Mouse (Mus musculus): ENCODE data around the gene Fmnl2. TPM values are rescaled to one million over a fixed set of nuclear protein-coding genes. Genes with fewer than 3 reads are reported as not detected.
A peak's percentile ranks its signal among the peaks of the same experiment; 100 is the strongest.

Fmnl2 gene
- polyA plus RNA-seq, 1 experiment from 2014 or later, result 15.1 TPM

- 91% methylated on average over 3 of the region's 3 CpGs for WGBS
- Histone ChIP-seq H3K9me3 (replicated peaks) (no peaks in the 10 kb centered on the region), H3K4me3 (no peak overlapping the region), H3K27ac (no peak overlapping the region), H3K4me1 (peaks cover 17% of the 10 kb centered on the region), H3K9ac (no peak overlapping the region), H3K27me3 (no peaks in the 10 kb centered on the region), H3K4me2 (replicated peaks) (no peak overlapping the region), H3K36me3 (no peaks in the 10 kb centered on the region)
- ATAC-seq (ENCODE audit: low FRiP score), result no peak
Observed at GRCm38 (mm10) chr2:52896995-52897394, 39.3 kb downstream of the Fmnl2 start.

DNA sequence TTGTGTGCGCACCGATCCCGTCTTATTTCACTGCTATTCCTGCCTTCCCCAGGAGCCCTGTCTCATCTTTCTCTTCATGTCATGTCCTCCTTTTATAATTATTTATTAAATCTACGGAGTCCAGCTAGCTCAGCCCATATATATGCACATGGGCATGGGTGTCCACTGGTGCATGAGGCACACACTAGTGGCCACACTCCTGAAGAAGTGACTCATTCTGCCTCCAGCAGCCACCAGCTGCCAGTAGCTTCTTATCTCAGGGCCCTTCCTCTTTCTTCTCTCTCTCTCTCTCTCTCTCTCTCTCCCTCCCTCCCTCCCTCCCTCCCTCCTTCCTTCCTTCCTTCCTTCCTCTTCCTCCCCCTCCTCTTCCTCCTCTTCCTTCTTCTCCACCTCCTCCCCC lies 43.1 kb downstream of the Fmnl2 start:
- ATAC-seq (ENCODE audit: low FRiP score), result no peak
- Histone ChIP-seq H3K9ac (no peak overlapping the region), H3K4me2 (replicated peaks) (no peak overlapping the region), H3K27me3 (no peaks in the 10 kb centered on the region), H3K4me1 (peaks cover 21% of the 10 kb centered on the region), H3K9me3 (replicated peaks) (no peaks in the 10 kb centered on the region), H3K27ac (no peak overlapping the region), H3K36me3 (no peaks in the 10 kb centered on the region), H3K4me3 (no peak overlapping the region)
- WGBS, result 88% methylated on average over 4 of the region's 4 CpGs

- Histone ChIP-seq H3K4me3 (no peak overlapping the region), H3K27me3 (no peaks in the 10 kb centered on the region), H3K36me3 (no peaks in the 10 kb centered on the region), H3K9ac (no peak overlapping the region), H3K27ac (no peak overlapping the region), H3K4me2 (replicated peaks) (no peak overlapping the region), H3K4me1 (peaks cover 19% of the 10 kb centered on the region), H3K9me3 (replicated peaks) (no peaks in the 10 kb centered on the region)
- no peak for ATAC-seq (ENCODE audit: low FRiP score)
- 80% methylated on average over 6 of the region's 6 CpGs for WGBS
Observed at GRCm38 (mm10) chr2:52901300-52902013, 43.8 kb downstream of the Fmnl2 start.

GRCm38 (mm10) chr2:52902456-52902855 lies 44.8 kb downstream of the Fmnl2 start:
- Histone ChIP-seq H3K4me3 (no peak overlapping the region), H3K27ac (no peak overlapping the region), H3K27me3 (no peaks in the 10 kb centered on the region), H3K9me3 (replicated peaks) (no peaks in the 10 kb centered on the region), H3K36me3 (no peaks in the 10 kb centered on the region), H3K4me1 (peaks cover 21% of the 10 kb centered on the region), H3K4me2 (replicated peaks) (no peak overlapping the region), H3K9ac (no peak overlapping the region)
- WGBS, result 78% methylated on average over 3 of the region's 3 CpGs
- no peak for ATAC-seq (ENCODE audit: low FRiP score)

GRCm38 (mm10) chr2:52903228-52903963 lies 45.7 kb downstream of the Fmnl2 start:
- Histone ChIP-seq H3K9me3 (replicated peaks) (no peaks in the 10 kb centered on the region), H3K27ac (no peak overlapping the region), H3K9ac (no peak overlapping the region), H3K27me3 (no peaks in the 10 kb centered on the region), H3K36me3 (no peaks in the 10 kb centered on the region), H3K4me1 (peaks cover 22% of the 10 kb centered on the region), H3K4me2 (replicated peaks) (no peak overlapping the region), H3K4me3 (no peak overlapping the region)
- ATAC-seq (ENCODE audit: low FRiP score), result no peak
- WGBS, result 79% methylated on average over 8 of the region's 8 CpGs

- Histone ChIP-seq H3K9ac (no peak overlapping the region), H3K4me2 (replicated peaks) (no peak overlapping the region), H3K27ac (no peak overlapping the region), H3K4me3 (no peak overlapping the region), H3K36me3 (no peaks in the 10 kb centered on the region), H3K27me3 (no peaks in the 10 kb centered on the region), H3K9me3 (replicated peaks) (no peaks in the 10 kb centered on the region), H3K4me1 (peaks cover 16% of the 10 kb centered on the region)
- WGBS, result 75% methylated on average over 5 of the region's 5 CpGs
- ATAC-seq (ENCODE audit: low FRiP score), result no peak
Observed at GRCm38 (mm10) chr2:52904526-52904925, 46.9 kb downstream of the Fmnl2 start.

- Histone ChIP-seq H3K4me1 (peaks cover 7% of the 10 kb centered on the region; the same call in 1 of the 2 replicates), H3K27me3 (no peaks in the 10 kb centered on the region), H3K9ac (no peak overlapping the region), H3K4me3 (no peak overlapping the region), H3K9me3 (replicated peaks) (no peaks in the 10 kb centered on the region), H3K4me2 (replicated peaks) (no peak overlapping the region), H3K36me3 (no peaks in the 10 kb centered on the region), H3K27ac (no peak overlapping the region; the same call in 1 of the 2 replicates)
- ATAC-seq (ENCODE audit: low FRiP score), result no peak
- 10% methylated on average over 2 of the region's 2 CpGs for WGBS
Observed at GRCm38 (mm10) chr2:52913311-52913710, 55.7 kb downstream of the Fmnl2 start.

DNA sequence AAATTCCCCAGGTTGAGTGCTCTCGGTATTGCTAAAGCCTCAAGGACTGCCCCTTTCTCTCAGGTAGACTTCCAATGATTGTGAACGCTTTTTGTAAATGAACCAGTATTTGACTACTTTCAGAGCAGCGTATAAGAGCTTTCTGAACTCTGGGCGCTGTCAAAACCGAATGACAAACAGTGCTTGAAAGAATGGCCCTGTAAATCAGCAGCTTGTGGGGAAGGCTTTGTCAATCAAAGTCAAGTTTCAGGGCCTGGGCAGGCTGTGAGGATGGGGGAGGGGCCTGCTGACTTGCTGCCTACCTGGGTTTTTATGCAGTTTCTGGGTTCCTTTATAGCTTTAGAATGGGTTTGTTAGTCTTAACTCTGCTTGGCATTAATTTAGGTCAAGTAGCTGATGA lies 56.1 kb downstream of the Fmnl2 start:
- Histone ChIP-seq H3K9ac (no peak overlapping the region), H3K27me3 (no peaks in the 10 kb centered on the region), H3K9me3 (replicated peaks) (no peaks in the 10 kb centered on the region), H3K4me2 (replicated peaks) (no peak overlapping the region), H3K4me3 (no peak overlapping the region), H3K4me1 (peaks cover 7% of the 10 kb centered on the region; the same call in 1 of the 2 replicates), H3K27ac (no peak overlapping the region; the same call in 1 of the 2 replicates), H3K36me3 (no peaks in the 10 kb centered on the region)
- no peak for ATAC-seq (ENCODE audit: low FRiP score)
- 18% methylated on average over 5 of the region's 5 CpGs for WGBS

DNA sequence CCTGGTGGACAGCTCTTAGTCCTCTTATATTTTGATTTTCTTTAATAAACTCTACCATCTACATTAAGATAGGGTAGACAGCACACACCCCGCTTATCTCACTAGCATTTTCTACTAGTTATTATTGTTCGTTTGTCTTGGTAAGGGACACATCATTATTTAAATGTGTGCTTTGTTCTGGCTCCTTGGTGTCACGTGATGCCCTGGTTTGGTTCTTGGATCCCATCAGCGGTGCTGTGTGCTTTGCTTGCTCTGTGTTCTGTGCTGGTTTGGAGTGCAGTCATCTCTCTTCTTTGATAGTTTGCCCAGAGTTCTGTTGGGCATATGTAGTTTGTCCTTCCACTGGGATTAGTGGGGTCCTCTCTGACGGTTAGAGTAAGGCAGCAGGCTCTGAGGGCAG lies 57.9 kb downstream of the Fmnl2 start:
- Histone ChIP-seq H3K27me3 (no peaks in the 10 kb centered on the region), H3K9me3 (replicated peaks) (no peaks in the 10 kb centered on the region), H3K4me3 (no peak overlapping the region), H3K4me2 (replicated peaks) (no peak overlapping the region), H3K27ac (no peak overlapping the region), H3K4me1 (peaks cover 7% of the 10 kb centered on the region; the same call in 1 of the 2 replicates), H3K9ac (no peak overlapping the region), H3K36me3 (no peaks in the 10 kb centered on the region)
- WGBS, result 87% methylated on average over 5 of the region's 5 CpGs
- ATAC-seq (ENCODE audit: low FRiP score), result no peak

- Histone ChIP-seq H3K4me3 (no peak overlapping the region), H3K9me3 (replicated peaks) (no peaks in the 10 kb centered on the region), H3K4me2 (replicated peaks) (no peak overlapping the region), H3K36me3 (no peaks in the 10 kb centered on the region), H3K4me1 (peaks cover 7% of the 10 kb centered on the region; the same call in 1 of the 2 replicates), H3K27me3 (no peaks in the 10 kb centered on the region), H3K27ac (no peak overlapping the region), H3K9ac (no peak overlapping the region)
- 82% methylated on average over 5 of the region's 5 CpGs for WGBS
- ATAC-seq (ENCODE audit: low FRiP score), result no peak
Observed at GRCm38 (mm10) chr2:52918094-52918493, 60.4 kb downstream of the Fmnl2 start.

DNA sequence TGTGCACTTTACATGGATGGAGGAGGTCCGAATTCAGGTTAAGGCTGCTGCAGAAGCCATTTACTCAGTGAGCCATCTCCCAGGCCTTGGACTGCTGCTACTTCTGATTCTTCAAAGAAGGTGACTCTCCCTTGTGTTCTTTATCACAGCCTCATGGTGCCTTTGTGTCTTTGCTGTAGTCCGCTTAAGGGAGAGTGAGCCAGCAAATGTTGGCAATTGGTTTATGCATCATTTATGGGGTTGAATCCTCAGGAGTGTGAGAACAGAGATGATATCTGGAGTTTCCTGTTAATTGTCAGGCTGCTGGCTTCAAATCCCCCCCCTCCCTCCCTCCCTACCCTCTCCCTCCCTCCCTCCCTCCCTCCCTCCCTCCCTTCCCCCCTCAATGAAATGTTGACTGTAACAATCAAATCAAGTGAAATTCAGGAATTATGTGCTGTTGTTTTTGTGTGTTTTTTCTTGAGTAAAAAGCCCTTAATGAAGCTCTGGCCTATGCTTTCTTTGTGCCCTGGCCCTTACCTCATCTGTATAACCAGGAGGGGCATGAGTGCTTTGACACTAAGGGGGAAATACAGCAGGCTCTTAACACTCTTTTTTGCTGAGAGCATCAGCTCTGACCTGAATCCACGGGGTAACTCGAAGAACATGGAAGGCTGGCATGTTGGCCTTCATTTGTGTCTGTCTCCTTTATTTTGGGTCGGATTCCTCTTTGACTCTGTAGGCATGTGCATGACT lies 63.2 kb downstream of the Fmnl2 start:
- WGBS, result 84% methylated on average over 5 of the region's 5 CpGs
- Histone ChIP-seq H3K36me3 (no peaks in the 10 kb centered on the region), H3K4me1 (no peaks in the 10 kb centered on the region; the same call in 1 of the 2 replicates), H3K9ac (no peak overlapping the region), H3K4me2 (replicated peaks) (no peak overlapping the region), H3K27ac (0 out of 2 replicates have a peak overlapping the region, but pooled peaks have one; percentile 14), H3K9me3 (replicated peaks) (no peaks in the 10 kb centered on the region), H3K4me3 (no peak overlapping the region), H3K27me3 (no peaks in the 10 kb centered on the region)
- peak; percentile 63 for ATAC-seq (ENCODE audit: low FRiP score)

DNA sequence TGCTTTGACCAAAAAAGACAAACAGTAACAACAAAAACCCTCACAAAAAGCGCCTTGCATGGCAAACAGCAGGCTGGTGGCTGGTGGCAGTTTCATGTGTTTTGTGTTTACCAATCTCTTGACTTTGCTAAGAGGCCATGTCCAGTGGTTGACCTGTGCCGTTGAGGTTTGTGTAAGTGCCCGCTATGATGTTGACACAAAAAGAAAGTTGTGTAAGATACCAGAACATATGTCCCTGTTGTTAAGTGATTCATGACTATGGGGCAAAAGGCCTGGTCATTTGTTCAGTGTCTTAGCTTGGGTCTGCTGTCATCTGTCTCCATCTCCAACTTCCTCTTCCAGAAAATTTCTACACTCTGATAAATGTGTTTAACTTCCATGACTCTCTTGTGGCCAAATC lies 67.4 kb downstream of the Fmnl2 start:
- ATAC-seq (ENCODE audit: low FRiP score), result no peak
- H3K9me3 ChIP-seq (replicated peaks), result no peaks in the 10 kb centered on the region
- H3K27ac ChIP-seq, result no peak overlapping the region
- H3K4me2 ChIP-seq (replicated peaks), result no peak overlapping the region
- H3K4me1 ChIP-seq, result peaks cover 17% of the 10 kb centered on the region
- no peak overlapping the region for H3K9ac ChIP-seq
- no peaks in the 10 kb centered on the region for H3K27me3 ChIP-seq
- no peaks in the 10 kb centered on the region for H3K36me3 ChIP-seq
- 88% methylated on average over 3 of the region's 3 CpGs for WGBS
- no peak overlapping the region for H3K4me3 ChIP-seq

Data from hindbrain, embryonic 12.5 days (tissue).